Mouse (Mus musculus) forebrain, embryonic 13.5 days (tissue): ENCODE results near the gene Il18bp. TPM values are rescaled to one million over a fixed set of nuclear protein-coding genes. Genes with fewer than 3 reads are reported as not detected.

Source experiments
- ATAC-seq: fragments of 200-750 bp; cut with Nextera tagmentation; 2 replicates; pipeline ENCODE4 v1.8.0; 2017
- H3K27ac ChIP-seq: fragments of 300-500 bp; sonication (generic); 2 replicates; pipeline ENCODE4 v1.5.1; 2015; ENCODE audit warnings: inconsistent platforms, mild to moderate bottlenecking, moderate library complexity
- H3K27me3 ChIP-seq: fragments of 300-500 bp; sonication (generic); 2 replicates; pipeline ENCODE4 v1.6.1; 2015; ENCODE audit warnings: mild to moderate bottlenecking, inconsistent platforms
- H3K36me3 ChIP-seq: fragments of 300-500 bp; sonication (generic); 2 replicates; pipeline ENCODE4 v1.6.1; 2015; ENCODE audit warnings: mild to moderate bottlenecking, inconsistent platforms; ENCODE audit not compliant: poor library complexity, severe bottlenecking
- H3K4me1 ChIP-seq: fragments of 300-500 bp; sonication (generic); 2 replicates; pipeline ENCODE4 v1.6.1; 2015; ENCODE audit warnings: inconsistent platforms
- H3K4me2 ChIP-seq: fragments of 300-500 bp; sonication (generic); 2 replicates; pipeline ENCODE4 v1.6.1; 2015; ENCODE audit warnings: inconsistent platforms, mild to moderate bottlenecking, moderate library complexity
- H3K4me3 ChIP-seq: fragments of 300-500 bp; sonication (generic); 2 replicates; pipeline ENCODE4 v1.5.1; 2015; ENCODE audit warnings: mild to moderate bottlenecking, inconsistent platforms
- H3K9ac ChIP-seq: fragments of 300-500 bp; sonication (generic); 2 replicates; pipeline ENCODE4 v1.6.1; 2015; ENCODE audit warnings: mild to moderate bottlenecking, inconsistent platforms
- H3K9me3 ChIP-seq: fragments of 300-500 bp; sonication (generic); replicated peaks from 2 replicates; pipeline ENCODE4 v1.6.1; 2016; ENCODE audit warnings: inconsistent platforms
- WGBS: fragments of 180-500 bp; shearing (Covaris S2); methylation state at CpG from one replicate; pipeline ENCODE4 v1.1.7; 2015; 5-methylcytosine and 5-hydroxymethylcytosine counted together
- polyA plus RNA-seq: library from polyadenylated mRNA; unstranded; fragments of >200 nt; fragmentation: Nextera tagmentation; extraction: Ambion mirVana; gene quantifications from 2 replicates; pipeline ENCODE4 v1.2.1, GENCODE M21; 2015

Il18bp gene
- polyA plus RNA-seq, 1 experiment from 2014 or later, result 4.5 TPM

GRCm38 (mm10) chr7:101969694-101970428, 48.6 kb downstream of the Il18bp start:
- WGBS, result under 1% methylated on average over 40 of the region's 53 CpGs
- Histone ChIP-seq H3K9ac (peak overlapping the region; percentile 95), H3K4me2 (peak overlapping the region; percentile 75), H3K4me3 (peak overlapping the region; percentile 70), H3K4me1 (peaks cover 64% of the 10 kb centered on the region), H3K27ac (peak overlapping the region; percentile 100), H3K36me3 (no peaks in the 10 kb centered on the region), H3K9me3 (no peaks in the 10 kb centered on the region), H3K27me3 (no peaks in the 10 kb centered on the region)
- ATAC-seq, result peak; percentile 91

- WGBS, result 65% methylated on average over 2 of the region's 2 CpGs
- Histone ChIP-seq H3K9me3 (no peaks in the 10 kb centered on the region), H3K27me3 (no peaks in the 10 kb centered on the region), H3K4me2 (peak overlapping the region; percentile 75), H3K36me3 (no peaks in the 10 kb centered on the region), H3K4me3 (0 out of 2 replicates have a peak overlapping the region, but pooled peaks have one; percentile 70), H3K4me1 (peaks cover 57% of the 10 kb centered on the region), H3K27ac (peak overlapping the region; percentile 100), H3K9ac (peak overlapping the region; percentile 49)
- no peak for ATAC-seq
These were observed 49.7 kb downstream of the Il18bp start for GRCm38 (mm10) chr7:101968751-101969150.

GRCm38 (mm10) chr7:101967256-101967655, 51.2 kb downstream of the Il18bp start:
- no peak overlapping the region for H3K9ac ChIP-seq
- no peak overlapping the region for H3K27ac ChIP-seq
- H3K4me3 ChIP-seq, result no peak overlapping the region
- WGBS, result 97% methylated on average over 1 of the region's 1 CpGs
- no peak overlapping the region for H3K4me2 ChIP-seq
- no peaks in the 10 kb centered on the region for H3K9me3 ChIP-seq
- H3K4me1 ChIP-seq, result peaks cover 42% of the 10 kb centered on the region
- no peaks in the 10 kb centered on the region for H3K36me3 ChIP-seq
- no peaks in the 10 kb centered on the region for H3K27me3 ChIP-seq
- no peak for ATAC-seq

GRCm38 (mm10) chr7:101965606-101966005, 52.9 kb downstream of the Il18bp start:
- no peaks in the 10 kb centered on the region for H3K36me3 ChIP-seq
- no peak overlapping the region for H3K4me3 ChIP-seq
- no peak overlapping the region for H3K9ac ChIP-seq
- no peak overlapping the region for H3K27ac ChIP-seq
- no peak for ATAC-seq
- no peak overlapping the region for H3K4me2 ChIP-seq
- H3K9me3 ChIP-seq, result no peaks in the 10 kb centered on the region
- no peaks in the 10 kb centered on the region for H3K27me3 ChIP-seq
- peaks cover 29% of the 10 kb centered on the region for H3K4me1 ChIP-seq
- 84% methylated on average over 2 of the region's 2 CpGs for WGBS

Other genes starting within 250 kb of the Il18bp start
- 0.10 TPM in 1 of 2 replicates, not detected in the other for gene Phox2a, start 200.4 kb downstream of the Il18bp start, polyA plus RNA-seq
- gene Inppl1, start 180.5 kb downstream of the Il18bp start, polyA plus RNA-seq, result 23.9 and 31.8 TPM in 2 replicates
- gene Folr2, start 161.5 kb downstream of the Il18bp start, polyA plus RNA-seq, result 0.67 and 0.75 TPM in 2 replicates
- gene Anapc15, start 155.0 kb downstream of the Il18bp start, polyA plus RNA-seq, result 95.4 and 106 TPM in 2 replicates
- 8.6 and 20.1 TPM in 2 replicates for gene Folr1, start 147.9 kb downstream of the Il18bp start, polyA plus RNA-seq
- gene Lamtor1, start 112.8 kb downstream of the Il18bp start, polyA plus RNA-seq, result 152 and 158 TPM in 2 replicates
- gene Tomt, start 112.3 kb downstream of the Il18bp start, polyA plus RNA-seq, result 0.57 and 0.59 TPM in 2 replicates
- gene Lrrc51, start 84.8 kb downstream of the Il18bp start, polyA plus RNA-seq, result 8.0 and 11.7 TPM in 2 replicates
- gene Numa1, start 84.6 kb downstream of the Il18bp start, polyA plus RNA-seq, result 66.2 and 71.7 TPM in 2 replicates
- 30.7 TPM in 2 replicates for gene Rnf121, start 46.8 kb upstream of the Il18bp start, polyA plus RNA-seq
- 46.3 and 47.3 TPM in 2 replicates for gene Xndc1, start 46.8 kb upstream of the Il18bp start, polyA plus RNA-seq
- gene Xntrpc, start 47.0 kb upstream of the Il18bp start, polyA plus RNA-seq, result 1.8 and 2.1 TPM in 2 replicates
- not detected in 2 replicates for gene Trpc2, start 64.4 kb upstream of the Il18bp start, polyA plus RNA-seq
- gene Art1, start 83.1 kb upstream of the Il18bp start, polyA plus RNA-seq, result 0.23 and 0.53 TPM in 2 replicates
- 1.3 and 1.7 TPM in 2 replicates for gene Art5, start 90.8 kb upstream of the Il18bp start, polyA plus RNA-seq
- not detected in 2 replicates for gene Chrna10, start 98.1 kb upstream of the Il18bp start, polyA plus RNA-seq
- 27.2 and 30.0 TPM in 2 replicates for gene Nup98, start 191.5 kb upstream of the Il18bp start, polyA plus RNA-seq
- 50.6 and 52.4 TPM in 2 replicates for gene Pgap2, start 191.5 kb upstream of the Il18bp start, polyA plus RNA-seq
- gene Rhog, start 237.4 kb upstream of the Il18bp start, polyA plus RNA-seq, result 18.4 and 20.2 TPM in 2 replicates
- 8.2 and 8.3 TPM in 2 replicates for gene Stim1, start 249.1 kb upstream of the Il18bp start, polyA plus RNA-seq